Mouse (Mus musculus): ENCODE data around the gene Usp46. TPM values are rescaled to one million over a fixed set of nuclear protein-coding genes. Genes with fewer than 3 reads are reported as not detected.
"Not testable (repeated sequence)": the region's sequence is repeated elsewhere in the genome, so short reads cannot be mapped to it uniquely, and the experiment has no call there.

Usp46 gene
- polyA plus RNA-seq, 1 experiment from 2014 or later: 30.4 TPM

DNA sequence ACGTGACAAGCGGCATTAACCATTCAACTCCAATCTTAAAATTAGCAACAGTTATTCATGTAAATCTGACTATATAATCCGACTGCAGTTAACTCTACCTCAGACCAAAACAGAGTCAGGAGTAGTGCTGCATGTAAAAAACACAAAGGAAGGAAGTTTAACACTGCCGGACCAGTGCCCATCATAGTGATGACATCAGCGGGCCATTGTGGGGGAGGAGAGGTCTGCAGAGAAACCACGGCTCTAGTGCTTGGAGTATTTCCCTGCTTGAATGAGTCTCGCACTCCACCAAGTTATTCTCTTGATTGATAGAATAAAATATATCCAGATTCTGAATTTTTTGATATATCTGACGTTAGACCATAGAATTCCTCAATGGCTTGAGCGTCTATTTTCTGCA is 66.5 kb downstream of the Usp46 start:
- H3K4me3 ChIP-seq: no peak overlapping the region
- no peak overlapping the region for H3K9ac ChIP-seq
- H3K27me3 ChIP-seq: no peaks in the 10 kb centered on the region
- no peak overlapping the region for H3K4me2 ChIP-seq
- WGBS: 88% methylated on average over 9 of the region's 9 CpGs
- H3K9me3 ChIP-seq: no peaks in the 10 kb centered on the region
- no peaks in the 10 kb centered on the region for H3K4me1 ChIP-seq (replicated peaks)
- ATAC-seq (ENCODE audit: low FRiP score): no peak
- peaks cover 54% of the 10 kb centered on the region for H3K36me3 ChIP-seq
- no peak overlapping the region for H3K27ac ChIP-seq

DNA sequence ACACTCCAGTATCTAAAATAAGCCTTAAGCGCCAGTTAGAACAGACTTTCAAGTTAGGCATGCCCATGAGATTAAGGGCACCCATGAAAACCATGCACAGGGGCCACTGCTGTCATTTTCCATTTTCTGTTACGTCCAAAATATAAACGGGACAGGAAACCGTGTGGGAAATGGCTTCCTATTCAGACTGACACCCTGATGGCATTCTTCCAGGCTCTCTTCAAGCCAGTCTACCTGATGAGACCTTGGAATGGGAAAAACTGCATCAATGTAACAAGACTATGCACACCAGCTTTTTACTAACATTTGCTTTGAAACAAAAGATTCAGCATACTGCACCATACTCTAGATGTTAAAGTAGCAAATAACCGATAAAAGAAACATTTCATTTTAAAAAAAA is 69.3 kb downstream of the Usp46 start:
- H3K4me3 ChIP-seq: no peak overlapping the region
- no peak overlapping the region for H3K4me2 ChIP-seq
- H3K9me3 ChIP-seq: no peaks in the 10 kb centered on the region
- ATAC-seq (ENCODE audit: low FRiP score): no peak
- H3K36me3 ChIP-seq: peaks cover 37% of the 10 kb centered on the region
- H3K27me3 ChIP-seq: no peaks in the 10 kb centered on the region
- 89% methylated on average over 5 of the region's 5 CpGs for WGBS
- H3K4me1 ChIP-seq (replicated peaks): no peaks in the 10 kb centered on the region
- H3K9ac ChIP-seq: no peak overlapping the region
- no peak overlapping the region for H3K27ac ChIP-seq

DNA sequence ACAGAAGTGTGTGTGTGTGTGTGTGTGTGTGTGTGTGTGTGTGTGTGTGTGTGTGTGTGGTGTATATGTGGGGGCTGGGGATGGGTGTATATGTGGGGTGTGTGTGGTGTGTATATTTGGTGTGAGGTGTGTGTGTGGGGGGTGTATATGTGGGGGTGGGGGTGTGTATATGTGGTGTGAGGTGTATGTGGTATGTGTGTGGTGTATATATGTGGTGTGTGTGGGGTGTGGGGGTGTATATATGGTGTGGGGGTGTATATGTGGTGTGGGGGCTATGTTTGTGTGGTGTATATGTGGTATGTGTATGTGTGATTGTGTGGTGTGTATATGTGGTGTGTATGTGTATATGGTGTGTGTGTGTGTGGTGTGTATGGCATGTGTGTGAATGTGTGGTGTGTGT is 73.4 kb downstream of the Usp46 start:
- H3K4me1 ChIP-seq (replicated peaks): no peaks in the 10 kb centered on the region
- H3K9me3 ChIP-seq: no peaks in the 10 kb centered on the region

DNA sequence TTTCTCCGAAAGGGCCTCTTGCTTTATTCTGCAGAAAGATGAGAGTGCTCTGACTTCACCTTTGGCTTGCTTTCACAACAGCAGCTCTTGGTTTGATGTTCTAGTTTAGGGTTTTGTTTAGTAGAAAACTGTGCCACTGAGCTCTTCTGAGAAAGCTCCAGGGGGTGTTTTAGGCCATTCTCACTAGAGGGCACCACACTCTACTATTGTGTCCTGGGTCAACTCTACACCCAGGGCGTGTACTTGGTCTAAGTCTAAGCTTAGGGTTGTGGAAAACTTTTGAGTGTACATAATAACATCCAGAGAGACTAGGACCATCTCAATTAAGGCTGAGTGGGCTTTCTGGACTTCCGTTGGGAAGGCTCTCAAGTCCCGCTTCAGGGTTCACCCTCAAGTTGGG is 74.7 kb downstream of the Usp46 start:
- Histone ChIP-seq H3K27me3 (no peaks in the 10 kb centered on the region), H3K4me2 (no peak overlapping the region), H3K9me3 (no peaks in the 10 kb centered on the region), H3K4me3 (no peak overlapping the region), H3K9ac (no peak overlapping the region), H3K36me3 (no peaks in the 10 kb centered on the region), H3K4me1 (replicated peaks) (no peaks in the 10 kb centered on the region), H3K27ac (no peak overlapping the region)
- WGBS: 94% methylated on average over 4 of the region's 4 CpGs
- no peak for ATAC-seq (ENCODE audit: low FRiP score)

More for the DNA sequence above, 73.4 kb downstream of the Usp46 start:
- Histone ChIP-seq H3K27ac (no peak overlapping the region), H3K9ac (no peak overlapping the region), H3K4me2 (no peak overlapping the region), H3K27me3 (no peaks in the 10 kb centered on the region), H3K4me3 (no peak overlapping the region), H3K36me3 (no peaks in the 10 kb centered on the region)
- no peak; the same call in 1 of the 2 replicates for ATAC-seq (ENCODE audit: low FRiP score)

DNA sequence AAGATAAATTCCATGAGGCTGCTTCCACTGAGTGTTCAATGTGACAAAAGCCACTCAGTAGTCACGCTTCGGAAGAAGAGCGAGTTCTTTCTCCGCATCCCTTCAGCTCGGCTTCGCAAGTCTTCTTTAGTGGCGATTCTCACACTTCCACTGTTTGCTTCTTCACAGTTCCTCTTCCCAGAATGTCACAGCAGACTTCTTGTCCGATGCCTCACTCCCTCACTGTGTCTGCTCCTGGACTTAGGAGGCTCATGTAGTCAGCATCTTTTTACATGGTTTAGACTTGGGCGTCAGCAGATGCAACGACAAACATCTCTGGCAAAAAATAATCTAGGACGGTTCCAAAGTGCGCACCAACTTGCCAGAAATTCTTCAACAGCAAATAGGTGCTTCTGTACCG is 75.9 kb downstream of the Usp46 start:
- Histone ChIP-seq H3K4me1 (replicated peaks) (no peaks in the 10 kb centered on the region), H3K9me3 (no peaks in the 10 kb centered on the region), H3K4me2 (no peak overlapping the region), H3K36me3 (no peaks in the 10 kb centered on the region), H3K4me3 (no peak overlapping the region), H3K27me3 (no peaks in the 10 kb centered on the region), H3K27ac (no peak overlapping the region), H3K9ac (no peak overlapping the region)
- ATAC-seq (ENCODE audit: low FRiP score): no peak
- WGBS: 93% methylated on average over 13 of the region's 13 CpGs

DNA sequence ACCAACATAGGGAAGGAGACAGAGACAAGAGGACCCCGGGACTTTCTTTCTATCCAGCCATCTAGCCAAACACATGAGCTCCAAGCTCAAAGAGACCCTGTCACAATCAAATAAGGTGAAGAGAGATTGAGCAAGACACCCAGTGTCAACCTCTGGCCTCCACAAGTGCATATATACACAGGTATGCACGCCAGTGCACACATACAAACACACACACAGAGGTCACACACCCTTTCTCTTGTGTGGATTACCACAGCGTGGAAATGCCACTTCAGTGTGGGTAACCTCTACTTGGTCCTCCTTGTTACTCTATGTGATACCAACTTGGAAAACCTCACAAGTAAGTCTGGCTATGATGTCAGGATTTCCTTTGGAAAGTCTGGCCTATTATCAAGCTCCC is 78.7 kb downstream of the Usp46 start:
- H3K36me3 ChIP-seq: no peaks in the 10 kb centered on the region
- no peaks in the 10 kb centered on the region for H3K9me3 ChIP-seq
- no peak overlapping the region for H3K27ac ChIP-seq
- H3K9ac ChIP-seq: no peak overlapping the region
- no peak for ATAC-seq (ENCODE audit: low FRiP score)
- WGBS: 95% methylated on average over 3 of the region's 3 CpGs
- no peak overlapping the region for H3K4me2 ChIP-seq
- H3K27me3 ChIP-seq: no peaks in the 10 kb centered on the region
- no peak overlapping the region for H3K4me3 ChIP-seq
- H3K4me1 ChIP-seq (replicated peaks): no peaks in the 10 kb centered on the region

DNA sequence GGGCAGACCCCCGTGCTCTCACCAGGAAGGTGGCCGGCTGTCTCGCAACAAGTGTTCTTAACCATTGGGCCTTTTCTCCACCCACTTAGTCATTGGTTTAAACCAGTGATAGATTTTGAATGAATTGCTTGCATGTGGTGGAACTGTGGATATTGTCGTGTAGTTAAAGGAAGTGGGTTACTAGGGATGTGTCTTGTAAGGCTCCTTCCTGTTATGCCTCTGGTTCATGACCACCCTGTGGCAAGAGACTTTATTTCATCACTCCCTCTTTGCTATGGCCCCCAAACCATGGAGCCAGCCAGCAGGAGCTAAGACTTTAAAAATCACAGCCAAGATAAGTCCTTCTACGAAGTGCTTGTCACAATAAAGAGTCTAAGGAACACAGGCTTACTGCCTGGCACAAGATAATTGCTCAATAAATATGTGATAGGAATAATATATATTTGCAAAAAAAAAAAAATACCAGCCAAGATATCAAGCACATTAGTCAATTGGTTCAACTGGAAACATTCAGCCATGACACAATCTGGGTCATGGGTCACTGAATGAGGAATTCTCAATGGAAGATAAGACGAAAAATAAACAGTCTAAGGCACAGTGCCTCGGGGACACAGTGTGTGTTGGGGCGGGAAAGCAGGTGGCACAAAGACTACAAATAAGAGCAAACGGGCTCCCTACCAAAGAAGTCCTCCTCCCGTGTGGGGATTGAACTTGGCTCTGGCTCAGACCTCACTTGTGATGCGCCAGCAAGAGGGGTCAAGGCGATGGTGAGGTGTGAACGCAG is 80.3 kb downstream of the Usp46 start:
- Histone ChIP-seq H3K27me3 (no peaks in the 10 kb centered on the region), H3K27ac (no peak overlapping the region), H3K4me3 (no peak overlapping the region), H3K9me3 (no peaks in the 10 kb centered on the region), H3K4me1 (replicated peaks) (no peaks in the 10 kb centered on the region), H3K4me2 (no peak overlapping the region), H3K9ac (no peak overlapping the region), H3K36me3 (no peaks in the 10 kb centered on the region)
- ATAC-seq (ENCODE audit: low FRiP score): no peak
- WGBS: 84% methylated on average over 13 of the region's 13 CpGs

DNA sequence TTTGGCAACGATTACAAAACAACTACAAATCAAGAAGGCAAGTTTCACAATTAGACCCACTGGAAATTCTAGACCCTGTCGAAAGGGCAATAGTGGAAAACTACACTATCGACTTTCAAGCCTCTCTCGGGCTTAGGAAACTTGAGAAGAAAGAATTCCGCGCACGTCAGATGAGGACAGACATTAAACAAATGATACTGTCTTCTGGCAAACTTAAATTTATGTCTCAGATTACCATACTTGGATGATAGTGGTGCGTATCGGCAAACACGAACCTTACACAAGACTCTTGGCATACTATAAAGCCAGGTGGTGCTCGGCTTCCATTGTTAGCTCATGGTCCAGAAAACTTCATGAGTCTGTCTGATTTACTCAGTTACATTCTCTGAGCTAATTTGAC is 90.8 kb downstream of the Usp46 start:
- Histone ChIP-seq H3K9me3 (no peaks in the 10 kb centered on the region), H3K4me3 (no peak overlapping the region), H3K9ac (no peak overlapping the region), H3K36me3 (no peaks in the 10 kb centered on the region), H3K4me2 (no peak overlapping the region), H3K27ac (no peak overlapping the region), H3K4me1 (replicated peaks) (no peaks in the 10 kb centered on the region), H3K27me3 (no peaks in the 10 kb centered on the region)
- ATAC-seq (ENCODE audit: low FRiP score): no peak
- 91% methylated on average over 11 of the region's 11 CpGs for WGBS

DNA sequence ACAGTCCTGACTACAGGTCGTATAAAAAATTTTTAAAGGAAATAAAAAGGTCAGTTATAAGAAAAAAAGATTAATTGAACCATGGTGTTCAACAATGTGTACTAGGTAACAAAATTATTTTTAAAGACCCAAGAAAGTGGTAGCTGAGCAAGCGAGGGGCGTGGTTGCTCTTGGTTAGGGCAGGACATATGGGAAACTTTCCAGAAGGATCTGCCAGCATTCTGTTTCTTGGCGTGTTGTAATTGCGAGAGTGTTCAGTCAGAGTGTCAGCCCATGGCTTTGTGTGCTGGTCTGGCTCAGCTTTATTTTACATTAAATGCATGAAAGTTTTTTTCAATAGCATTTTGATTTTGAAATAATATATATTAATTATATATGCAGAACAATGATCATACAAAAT is 96.5 kb downstream of the Usp46 start:
- ATAC-seq (ENCODE audit: low FRiP score): no peak
- Histone ChIP-seq H3K27me3 (no peaks in the 10 kb centered on the region), H3K36me3 (no peaks in the 10 kb centered on the region), H3K27ac (no peak overlapping the region), H3K4me2 (no peak overlapping the region), H3K9ac (no peak overlapping the region), H3K4me3 (no peak overlapping the region), H3K9me3 (no peaks in the 10 kb centered on the region), H3K4me1 (replicated peaks) (no peaks in the 10 kb centered on the region)
- 92% methylated on average over 5 of the region's 5 CpGs for WGBS

DNA sequence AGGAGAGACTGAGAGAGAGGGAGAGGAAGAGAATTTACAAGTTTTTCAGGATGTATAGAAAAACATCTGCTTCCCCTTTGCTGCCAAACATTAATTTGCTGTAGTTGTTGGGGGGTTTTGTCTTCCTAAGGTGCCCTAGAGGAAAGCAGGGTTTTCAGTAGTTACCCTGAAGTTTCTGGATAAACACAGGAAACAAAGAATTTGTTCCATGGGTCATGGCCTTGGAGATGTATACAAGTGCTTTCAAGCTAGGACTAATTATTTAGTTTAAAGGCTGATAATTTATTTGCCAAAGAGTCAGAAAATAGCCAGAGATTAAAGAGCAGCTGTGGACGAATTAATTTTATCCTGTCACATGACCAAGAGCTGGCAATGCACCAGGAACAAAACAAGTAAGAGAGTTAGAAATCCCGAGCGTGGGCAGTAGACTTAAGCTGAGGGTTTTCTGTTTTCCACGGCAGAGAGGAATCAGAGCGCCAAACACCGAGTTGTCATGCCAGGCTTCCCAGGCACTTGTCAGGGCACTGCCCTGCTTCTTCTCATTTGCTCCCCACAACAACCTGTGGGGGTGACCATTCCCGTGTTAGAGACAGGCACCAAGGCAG is 98.1 kb downstream of the Usp46 start:
- no peak overlapping the region for H3K9ac ChIP-seq
- WGBS: 60% methylated on average over 7 of the region's 7 CpGs
- H3K4me1 ChIP-seq (replicated peaks): no peaks in the 10 kb centered on the region
- no peak overlapping the region for H3K4me2 ChIP-seq
- no peak overlapping the region for H3K27ac ChIP-seq
- ATAC-seq (ENCODE audit: low FRiP score): no peak
- no peaks in the 10 kb centered on the region for H3K27me3 ChIP-seq
- H3K9me3 ChIP-seq: no peaks in the 10 kb centered on the region
- no peaks in the 10 kb centered on the region for H3K36me3 ChIP-seq
- no peak overlapping the region for H3K4me3 ChIP-seq

DNA sequence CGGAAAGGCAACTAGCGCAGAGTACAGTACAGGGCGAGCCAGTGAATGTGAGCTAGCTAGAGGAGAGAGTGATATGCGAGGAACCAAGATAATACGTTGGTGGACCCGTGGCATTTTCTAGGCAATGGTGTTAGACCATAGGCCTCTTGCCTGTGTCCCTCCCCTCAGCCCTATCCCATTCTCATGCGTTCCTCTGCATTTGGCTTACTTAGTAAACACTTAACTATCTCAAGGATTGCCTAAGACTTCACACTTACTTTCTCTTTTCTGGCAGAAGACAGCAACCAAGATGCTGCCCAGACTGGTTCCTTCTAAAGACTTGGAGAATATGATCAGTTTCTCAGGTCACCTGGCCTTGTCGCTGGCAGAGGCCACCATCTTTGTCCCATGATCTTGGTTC is 98.9 kb downstream of the Usp46 start:
- H3K9me3 ChIP-seq: no peaks in the 10 kb centered on the region
- 96% methylated on average over 8 of the region's 8 CpGs for WGBS
- H3K36me3 ChIP-seq: no peaks in the 10 kb centered on the region
- H3K27ac ChIP-seq: no peak overlapping the region
- ATAC-seq (ENCODE audit: low FRiP score): no peak
- no peak overlapping the region for H3K4me2 ChIP-seq
- H3K4me1 ChIP-seq (replicated peaks): no peaks in the 10 kb centered on the region
- H3K27me3 ChIP-seq: no peaks in the 10 kb centered on the region
- H3K9ac ChIP-seq: no peak overlapping the region
- H3K4me3 ChIP-seq: no peak overlapping the region

DNA sequence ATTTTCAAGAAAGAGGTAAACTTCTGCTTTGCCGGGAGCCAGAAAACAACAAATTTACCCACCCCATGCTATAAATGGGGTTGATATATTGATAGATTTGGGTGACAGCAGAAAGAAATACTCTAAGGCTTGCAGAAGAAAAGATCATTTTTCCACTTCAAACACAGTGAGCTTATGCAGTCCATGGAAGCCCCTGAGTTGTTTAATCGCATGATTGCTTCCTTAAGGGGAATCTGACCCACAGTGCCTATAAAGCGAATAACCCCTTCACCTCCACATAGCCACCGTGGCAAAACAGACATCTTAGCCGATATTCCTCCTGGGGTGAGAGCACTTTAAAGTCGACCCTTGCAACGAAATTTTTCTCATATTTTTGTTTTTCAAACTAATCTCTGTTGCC is 108.5 kb downstream of the Usp46 start:
- Histone ChIP-seq H3K36me3 (no peaks in the 10 kb centered on the region), H3K4me1 (replicated peaks) (no peaks in the 10 kb centered on the region), H3K27ac (no peak overlapping the region), H3K4me2 (no peak overlapping the region), H3K4me3 (no peak overlapping the region), H3K9me3 (no peaks in the 10 kb centered on the region), H3K27me3 (no peaks in the 10 kb centered on the region), H3K9ac (no peak overlapping the region)
- 66% methylated on average over 7 of the region's 7 CpGs for WGBS
- ATAC-seq (ENCODE audit: low FRiP score): no peak

DNA sequence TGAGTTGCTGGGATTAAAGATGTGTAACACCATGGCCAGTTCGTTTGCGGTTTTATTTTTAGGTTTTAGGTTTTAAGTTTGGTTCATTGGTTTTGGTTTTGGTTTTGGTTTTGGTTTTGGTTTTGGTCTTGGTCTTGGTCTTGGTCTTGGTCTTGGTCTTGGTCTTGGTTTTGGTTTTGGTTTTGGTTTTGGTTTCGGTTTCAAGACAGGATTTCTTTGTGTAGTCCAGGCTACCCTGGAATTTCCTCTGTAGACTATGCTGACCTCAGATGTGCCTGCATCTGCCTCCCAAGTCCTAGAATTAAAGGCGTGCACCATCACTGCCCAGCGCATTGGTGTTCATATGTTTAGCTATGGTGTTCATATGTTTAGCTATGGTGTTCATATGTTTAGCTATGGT is 109.6 kb downstream of the Usp46 start:
- 93% methylated on average over 5 of the region's 5 CpGs for WGBS

More for the DNA sequence above, 109.6 kb downstream of the Usp46 start:
- not testable (repeated sequence) for H3K27ac ChIP-seq; H3K9ac ChIP-seq; H3K27me3 ChIP-seq; H3K9me3 ChIP-seq; H3K36me3 ChIP-seq; H3K4me3 ChIP-seq; H3K4me2 ChIP-seq; ATAC-seq (ENCODE audit: low FRiP score); H3K4me1 ChIP-seq (replicated peaks)

Data from hindbrain, embryonic 13.5 days (tissue).